Mouse (Mus musculus): ENCODE results near the gene Stap2. TPM values are rescaled to one million over a fixed set of nuclear protein-coding genes. Genes with fewer than 3 reads are reported as not detected.

Gene Stap2
- total RNA-seq (2014; rRNA removed), result 2.2 and 4.5 TPM in 2 replicates
- polyA plus RNA-seq (2015; fragmentation: Nextera tagmentation; extraction: Ambion mirVana), result 4.0 and 4.3 TPM in 2 replicates

- peaks cover 4% of the 10 kb centered on the region for H3K27me3 ChIP-seq (ENCODE audit: insufficient read depth, low read length)
- no peaks in the 10 kb centered on the region for H3K9me3 ChIP-seq (ENCODE audit: low read length)
- H3K4me3 ChIP-seq (ENCODE audit: low read depth, low read length), result no peak within 1 kb of the TSS
- H3K36me3 ChIP-seq (ENCODE audit: insufficient read depth), result no peaks in the 10 kb centered on the region
- DNase-seq, result no peak
- no peak for TF ChIP-seq CTCF (IDR thresholded peaks at IDR 0.05; ENCODE audit: low read depth)
- no peak within 1 kb of the TSS for H3K4me2 ChIP-seq (ENCODE audit: low read depth)
- no peak for ATAC-seq
- H3K27ac ChIP-seq (ENCODE audit: low read depth, low read length), result no peak within 1 kb of the TSS
- peaks cover 14% of the 10 kb centered on the region for H3K4me1 ChIP-seq (ENCODE audit: insufficient read depth)
- no peak within 1 kb of the TSS for H3K9ac ChIP-seq
- WGBS, result 59% methylated on average over 13 of the region's 13 CpGs
Observed at GRCm38 (mm10) chr17:56005415-56006061, at the start of gene Stap2, which contains the start of gene Mpnd. Gene Stap2, minus strand, starts transcription at chr17:56005584. Gene Mpnd, plus strand, starts transcription at chr17:56005711.

GRCm38 (mm10) chr17:56054938-56055337 lies 49.6 kb upstream of the Stap2 start:
- ATAC-seq, result no peak
- Histone ChIP-seq H3K27me3 (ENCODE audit: insufficient read depth, low read length) (no peaks in the 10 kb centered on the region), H3K9me3 (ENCODE audit: low read length) (no peaks in the 10 kb centered on the region), H3K36me3 (ENCODE audit: insufficient read depth) (peaks cover 9% of the 10 kb centered on the region), H3K4me3 (ENCODE audit: low read depth, low read length) (no peak overlapping the region), H3K9ac (no peak overlapping the region), H3K4me1 (ENCODE audit: insufficient read depth) (no peaks in the 10 kb centered on the region), H3K27ac (ENCODE audit: low read depth, low read length) (no peak overlapping the region), H3K4me2 (ENCODE audit: low read depth) (no peak overlapping the region)
- no peak for TF ChIP-seq CTCF (IDR thresholded peaks at IDR 0.05; ENCODE audit: low read depth)
- DNase-seq, result no peak

- no peak overlapping the region for H3K27ac ChIP-seq (ENCODE audit: low read depth, low read length)
Observed at GRCm38 (mm10) chr17:56051369-56051768, 46.0 kb upstream of the Stap2 start.

GRCm38 (mm10) chr17:56040857-56041163 lies 35.4 kb upstream of the Stap2 start:
- Histone ChIP-seq H3K27ac (ENCODE audit: low read depth, low read length) (no peak overlapping the region), H3K9ac (peak overlapping the region; percentile 67), H3K4me2 (ENCODE audit: low read depth) (peak overlapping the region; percentile 93), H3K4me1 (ENCODE audit: insufficient read depth) (peaks cover 6% of the 10 kb centered on the region; the same call in 1 of the 2 replicates), H3K9me3 (ENCODE audit: low read length) (no peaks in the 10 kb centered on the region), H3K27me3 (ENCODE audit: insufficient read depth, low read length) (no peaks in the 10 kb centered on the region), H3K36me3 (ENCODE audit: insufficient read depth) (no peaks in the 10 kb centered on the region; the same call in 1 of the 2 replicates), H3K4me3 (ENCODE audit: low read depth, low read length) (peak overlapping the region; percentile 83)
- 1% methylated on average over 12 of the region's 12 CpGs for WGBS
- no peak for DNase-seq
- TF ChIP-seq CTCF (IDR thresholded peaks at IDR 0.05; ENCODE audit: low read depth), result no peak
- no peak for ATAC-seq

More at GRCm38 (mm10) chr17:56051369-56051768, 46.0 kb upstream of the Stap2 start:
- Histone ChIP-seq H3K36me3 (ENCODE audit: insufficient read depth) (peaks cover 11% of the 10 kb centered on the region), H3K9me3 (ENCODE audit: low read length) (no peaks in the 10 kb centered on the region), H3K4me2 (ENCODE audit: low read depth) (no peak overlapping the region), H3K4me3 (ENCODE audit: low read depth, low read length) (no peak overlapping the region), H3K9ac (no peak overlapping the region), H3K4me1 (ENCODE audit: insufficient read depth) (no peaks in the 10 kb centered on the region), H3K27me3 (ENCODE audit: insufficient read depth, low read length) (no peaks in the 10 kb centered on the region)
- ATAC-seq (no peak), DNase-seq (no peak)
- no peak for TF ChIP-seq CTCF (IDR thresholded peaks at IDR 0.05; ENCODE audit: low read depth)
- WGBS, result 88% methylated on average over 5 of the region's 5 CpGs

- peak; percentile 90 for ATAC-seq
- H3K9me3 ChIP-seq (ENCODE audit: low read length), result no peaks in the 10 kb centered on the region
- WGBS, result under 1% methylated on average over 68 of the region's 68 CpGs
- H3K4me1 ChIP-seq (ENCODE audit: insufficient read depth), result peaks cover 8% of the 10 kb centered on the region; the same call in 1 of the 2 replicates
- no peaks in the 10 kb centered on the region for H3K36me3 ChIP-seq (ENCODE audit: insufficient read depth)
- H3K27ac ChIP-seq (ENCODE audit: low read depth, low read length), result no peak within 1 kb of the TSS
- peak within 1 kb of the TSS; percentile 67 for H3K9ac ChIP-seq
- peak; percentile 98 for DNase-seq
- TF ChIP-seq CTCF (IDR thresholded peaks at IDR 0.05; ENCODE audit: low read depth), result no peak
- H3K4me2 ChIP-seq (ENCODE audit: low read depth), result peak within 1 kb of the TSS; percentile 93
- H3K27me3 ChIP-seq (ENCODE audit: insufficient read depth, low read length), result no peaks in the 10 kb centered on the region
- H3K4me3 ChIP-seq (ENCODE audit: low read depth, low read length), result peak within 1 kb of the TSS; percentile 83
Observed at GRCm38 (mm10) chr17:56040030-56040856, 34.9 kb upstream of the Stap2 start, which contains the start of gene Chaf1a. Gene Chaf1a, plus strand, starts transcription at chr17:56040439.

- ATAC-seq, result no peak
- TF ChIP-seq CTCF (IDR thresholded peaks at IDR 0.05; ENCODE audit: low read depth), result no peak
- WGBS, result 81% methylated on average over 4 of the region's 4 CpGs
- no peak overlapping the region for H3K27ac ChIP-seq (ENCODE audit: low read depth, low read length)
- peaks cover 5% of the 10 kb centered on the region; the same call in 1 of the 2 replicates for H3K36me3 ChIP-seq (ENCODE audit: insufficient read depth)
- H3K4me3 ChIP-seq (ENCODE audit: low read depth, low read length), result no peak overlapping the region
- H3K4me1 ChIP-seq (ENCODE audit: insufficient read depth), result peaks cover 8% of the 10 kb centered on the region; the same call in 1 of the 2 replicates
- no peak overlapping the region for H3K9ac ChIP-seq
- DNase-seq, result no peak
- 0 out of 2 replicates have a peak overlapping the region, but pooled peaks have one; percentile 93 for H3K4me2 ChIP-seq (ENCODE audit: low read depth)
- H3K9me3 ChIP-seq (ENCODE audit: low read length), result no peaks in the 10 kb centered on the region
- H3K27me3 ChIP-seq (ENCODE audit: insufficient read depth, low read length), result no peaks in the 10 kb centered on the region
Observed at GRCm38 (mm10) chr17:56039345-56039744, 34.0 kb upstream of the Stap2 start.
